ENCODE assay signal across 15 mouse cellular contexts in genomic region chr15:31106907-31107306, GRCm38 (mm10).
"Had no signal": no experiment of that assay in that cellular context is flagged by ENCODE, and none has a peak within 500 bp of the region (broad histone marks: within the 10 kb centered on the region; RNA-seq: fewer than 3 reads in every experiment).

No protein-coding gene starts in this region.

- H3K9ac ChIP-seq: lung, embryonic 14.5 days; midbrain, embryonic 12.5 days; neural tube, embryonic 12.5 days; stomach, embryonic 15.5 days had no signal

- H3K4me2 ChIP-seq: lung, embryonic 14.5 days; midbrain, embryonic 12.5 days; neural tube, embryonic 12.5 days; stomach, embryonic 15.5 days had no signal

- H3K4me3 ChIP-seq: megakaryocyte, embryonic 14.5 days; midbrain, embryonic 12.5 days; neural tube, embryonic 12.5 days; stomach, embryonic 15.5 days had no signal

- H3K36me3 ChIP-seq: midbrain, embryonic 12.5 days; neural tube, embryonic 12.5 days; stomach, embryonic 15.5 days had no signal

- DNase-seq: lung, postnatal 10 days; lung, postnatal 36 days; midbrain, embryonic 14.5 days; right cerebral cortex, postnatal 14 days; thymus, adult 2 months; thymus, postnatal 25 days; thymus, postnatal 4 days had no signal

- ATAC-seq: midbrain, embryonic 16.5 days had no signal

- H3K9me3 ChIP-seq: midbrain, embryonic 12.5 days; neural tube, embryonic 12.5 days; stomach, embryonic 15.5 days had no signal

- H3K4me1 ChIP-seq: megakaryocyte, embryonic 14.5 days; midbrain, embryonic 12.5 days; neural tube, embryonic 12.5 days; stomach, embryonic 15.5 days had no signal

- H3K27me3 ChIP-seq: megakaryocyte, embryonic 14.5 days; midbrain, embryonic 12.5 days; neural tube, embryonic 12.5 days; stomach, embryonic 15.5 days had no signal

- H3K27ac ChIP-seq: macrophage; midbrain, embryonic 12.5 days; neural tube, embryonic 12.5 days; stomach, embryonic 15.5 days; stomach, postnatal 0 days had no signal
